Mouse (Mus musculus): Measurements from ENCODE around the gene Mthfd1l.

Mthfd1l gene

GRCm38 (mm10) chr10:3972981-3973588, at the start of gene Mthfd1l:
TSS of gene Mthfd1l (plus strand) at chr10:3973118.
- peak; percentile 80 for DNase-seq (ENCODE audit: low spot score)

GRCm38 (mm10) chr10:3928008-3928545, 44.8 kb upstream of the Mthfd1l start:
- no peak for DNase-seq (ENCODE audit: low spot score)

GRCm38 (mm10) chr10:3931831-3932230, 41.1 kb upstream of the Mthfd1l start:
- no peak for DNase-seq (ENCODE audit: low spot score)

- DNase-seq (ENCODE audit: low spot score), result no peak
Measured at GRCm38 (mm10) chr10:3933311-3933940, 39.5 kb upstream of the Mthfd1l start.

GRCm38 (mm10) chr10:3936864-3937263, 36.1 kb upstream of the Mthfd1l start:
- DNase-seq (ENCODE audit: low spot score), result no peak

GRCm38 (mm10) chr10:3939895-3940595, 32.9 kb upstream of the Mthfd1l start:
- no peak for DNase-seq (ENCODE audit: low spot score)

- DNase-seq (ENCODE audit: low spot score), result no peak
Measured at GRCm38 (mm10) chr10:3940596-3940975, 32.3 kb upstream of the Mthfd1l start.

- DNase-seq (ENCODE audit: low spot score), result peak; percentile 57
Measured at GRCm38 (mm10) chr10:3941054-3941757, 31.7 kb upstream of the Mthfd1l start.

GRCm38 (mm10) chr10:3942289-3942688, 30.6 kb upstream of the Mthfd1l start:
- no peak for DNase-seq (ENCODE audit: low spot score)

- peak; percentile 64 for DNase-seq (ENCODE audit: low spot score)
Measured at GRCm38 (mm10) chr10:3943492-3944395, 29.2 kb upstream of the Mthfd1l start.

- no peak for DNase-seq (ENCODE audit: low spot score)
Measured at GRCm38 (mm10) chr10:3946871-3947270, 26.0 kb upstream of the Mthfd1l start.

- no peak for DNase-seq (ENCODE audit: low spot score)
Measured at GRCm38 (mm10) chr10:3947346-3947745, 25.6 kb upstream of the Mthfd1l start.

GRCm38 (mm10) chr10:3949306-3949705, 23.6 kb upstream of the Mthfd1l start:
- no peak for DNase-seq (ENCODE audit: low spot score)

- DNase-seq (ENCODE audit: low spot score), result no peak
Measured at GRCm38 (mm10) chr10:3956471-3956870, 16.4 kb upstream of the Mthfd1l start.

GRCm38 (mm10) chr10:3958591-3958990, 14.3 kb upstream of the Mthfd1l start:
- no peak for DNase-seq (ENCODE audit: low spot score)

GRCm38 (mm10) chr10:3969026-3969425, 3.9 kb upstream of the Mthfd1l start:
- DNase-seq (ENCODE audit: low spot score), result no peak

- DNase-seq (ENCODE audit: low spot score), result no peak
Measured at GRCm38 (mm10) chr10:3972237-3972636, 681 bp upstream of the Mthfd1l start.

- peak; percentile 93 for DNase-seq (ENCODE audit: low spot score)
Measured at GRCm38 (mm10) chr10:3973589-3974070, 712 bp downstream of the Mthfd1l start.

GRCm38 (mm10) chr10:3974380-3974779, 1.5 kb downstream of the Mthfd1l start:
- DNase-seq (ENCODE audit: low spot score), result no peak

- no peak for DNase-seq (ENCODE audit: low spot score)
Measured at GRCm38 (mm10) chr10:3975898-3976622, 3.1 kb downstream of the Mthfd1l start.

- no peak for DNase-seq (ENCODE audit: low spot score)
Measured at GRCm38 (mm10) chr10:3976623-3977010, 3.7 kb downstream of the Mthfd1l start.

Measured in urinary bladder, postnatal 25 days (tissue).